Mouse (Mus musculus): ENCODE measurements around the gene Ino80e. TPM values are rescaled to one million over a fixed set of nuclear protein-coding genes. Genes with fewer than 3 reads are reported as not detected.

Ino80e gene
- total and polyA plus RNA-seq, 3 experiments = 93.0 to 476 (median 189) TPM

DNA sequence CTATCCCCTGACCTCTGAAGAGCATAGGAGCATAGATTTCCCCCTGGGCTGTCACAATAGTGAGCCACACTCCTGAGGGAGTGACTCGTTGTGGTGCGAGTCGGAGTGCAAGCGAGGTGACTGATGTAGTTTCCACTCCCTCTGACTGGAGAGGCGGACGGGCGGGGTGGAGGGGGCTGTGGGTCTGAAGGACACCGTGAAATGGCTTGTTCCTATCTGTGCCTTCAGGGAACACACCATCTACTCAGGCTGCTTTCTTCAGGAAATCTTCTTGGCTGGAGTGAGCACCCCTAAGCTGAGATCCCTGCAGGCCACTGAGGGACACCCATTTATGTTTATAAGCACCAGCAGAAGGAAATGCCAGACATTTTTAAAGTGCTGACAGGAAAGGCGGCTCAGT lies 39.4 kb downstream of the Ino80e start (continued):
- TF ChIP-seq ZKSCAN1 (IDR thresholded peaks at IDR 0.05; ENCODE audit: low read depth, low read length) = no peak

- no peaks in the 10 kb centered on the region for H3K9me3 ChIP-seq (replicated peaks; ENCODE audit: insufficient read depth, low read length)
- peak overlapping the region; percentile 30 for H3K9ac ChIP-seq (ENCODE audit: control insufficient read depth, low read depth, low read length, poor library complexity, severe bottlenecking)
- H3K27me3 ChIP-seq (ENCODE audit: control insufficient read depth in 1 of 2, insufficient read depth in 2 of 2, low read length in 2 of 2) = 0 out of 4 replicates have a peak, but pooled peaks cover 2% of the 10 kb centered on the region in 2 experiments
- no peaks in the 10 kb centered on the region for H3K36me3 ChIP-seq (ENCODE audit: control insufficient read depth in 1 of 2, insufficient read depth in 2 of 2, low read length in 2 of 2)
- DNase-seq (ENCODE audit: low read depth, low spot score) = peak; percentile 83
- TF ChIP-seq ZC3H11A (IDR thresholded peaks at IDR 0.05; ENCODE audit: low read depth, low read length) = peak; percentile 83
- TF ChIP-seq MAZ (IDR thresholded peaks at IDR 0.05; ENCODE audit: low read depth, low read length) = peak; percentile 85
- peak; percentile 28; the same call in 1 of the 2 replicates for TF ChIP-seq ZNF384 (IDR thresholded peaks at IDR 0.05; ENCODE audit: low read depth, low read length)
- TF ChIP-seq JUND (IDR thresholded peaks at IDR 0.05; ENCODE audit: low read depth, low read length) = no peak
- TF ChIP-seq POLR2AphosphoS2 (IDR thresholded peaks at IDR 0.05; ENCODE audit: low read length) = no peak
- no peak for TF ChIP-seq TBP (IDR thresholded peaks at IDR 0.05; ENCODE audit: low read depth, low read length)
- peak; percentile 93 for TF ChIP-seq SMC3 (IDR thresholded peaks at IDR 0.05; ENCODE audit: low read depth, low read length)
- TF ChIP-seq BHLHE40 (IDR thresholded peaks at IDR 0.05; ENCODE audit: borderline replicate concordance, low read depth, low read length) = 0 out of 2 replicates have a peak, but pooled peaks have one; percentile 33
- TF ChIP-seq CTCF (IDR thresholded peaks at IDR 0.05 in 2 of 3, conservative IDR thresholded peaks at IDR 0.05 in 1 of 3; ENCODE audit: control insufficient read depth in 1 of 3, insufficient read depth in 1 of 3, low read depth in 2 of 3, low read length in 3 of 3, poor library complexity in 1 of 3, severe bottlenecking in 1 of 3) = peak; percentile 93 to 99 (median 96)
- 0 out of 4 replicates have a peak, but pooled peaks of 1 of the 2 experiments have one; percentile 5 for TF ChIP-seq EP300 (IDR thresholded peaks at IDR 0.05; ENCODE audit: low read depth in 1 of 2, low read length in 2 of 2)
- peak; percentile 55; the same call in 1 of the 2 replicates for TF ChIP-seq SIN3A (IDR thresholded peaks at IDR 0.05; ENCODE audit: low read length)
- TF ChIP-seq NRF1 (IDR thresholded peaks at IDR 0.05; ENCODE audit: insufficient read depth, low read depth, low read length, poor library complexity, severe bottlenecking) = 0 out of 2 replicates have a peak, but pooled peaks have one; percentile 15
- TF ChIP-seq RAD21 (IDR thresholded peaks at IDR 0.05; ENCODE audit: low read depth, low read length) = peak; percentile 95
- 0 out of 2 replicates have a peak, but pooled peaks have one; percentile 10 for TF ChIP-seq GATA1 (IDR thresholded peaks at IDR 0.05; ENCODE audit: low read depth, low read length)
- TF ChIP-seq ZMIZ1 (IDR thresholded peaks at IDR 0.05; ENCODE audit: low read depth, low read length) = no peak
- no peak overlapping the region for H3K4me3 ChIP-seq (ENCODE audit: control insufficient read depth in 1 of 2, insufficient read depth in 1 of 2, low read depth in 2 of 2, low read length in 2 of 2)
- H3K79me2 ChIP-seq (ENCODE audit: control insufficient read depth, insufficient read depth, low read length, poor library complexity) = no peaks in the 10 kb centered on the region
- peaks cover 2 to 8% of the 10 kb centered on the region in 2 experiments; a peak in 2 of 4 replicates for H3K4me1 ChIP-seq (ENCODE audit: control insufficient read depth in 1 of 2, insufficient read depth in 2 of 2, low read length in 2 of 2)
- H3K27ac ChIP-seq (ENCODE audit: control insufficient read depth, low read depth, low read length) = no peak overlapping the region
Observed at GRCm38 (mm10) chr7:126821835-126822511, 40.2 kb downstream of the Ino80e start.

DNA sequence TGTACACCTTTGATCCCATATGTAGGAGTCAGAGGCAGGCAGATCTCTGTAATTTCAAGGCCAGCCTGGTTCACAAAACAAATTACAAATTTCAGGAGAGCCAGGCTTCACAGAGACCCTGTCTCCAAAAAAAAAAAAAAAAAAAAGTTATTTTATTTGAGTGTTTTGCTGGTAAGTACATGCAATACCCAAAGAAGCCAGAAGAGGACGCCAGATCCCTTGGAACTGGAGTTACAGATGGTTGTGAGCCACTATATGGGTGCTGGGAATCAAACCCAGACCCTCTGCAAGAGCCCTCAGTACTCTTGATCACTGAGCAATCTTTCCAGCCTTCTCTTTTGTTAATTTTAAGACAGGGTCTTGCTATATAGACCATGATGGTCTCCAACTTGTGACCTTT lies 43.4 kb downstream of the Ino80e start:
- H3K79me2 ChIP-seq (ENCODE audit: control insufficient read depth, insufficient read depth, low read length, poor library complexity) = no peaks in the 10 kb centered on the region
- DNase-seq (ENCODE audit: low read depth, low spot score) = no peak
- no peaks in the 10 kb centered on the region for H3K36me3 ChIP-seq (ENCODE audit: control insufficient read depth in 1 of 2, insufficient read depth in 2 of 2, low read length in 2 of 2)
- no peak overlapping the region for H3K27ac ChIP-seq (ENCODE audit: control insufficient read depth, low read depth, low read length)
- H3K27me3 ChIP-seq (ENCODE audit: control insufficient read depth in 1 of 2, insufficient read depth in 2 of 2, low read length in 2 of 2) = 0 out of 4 replicates have a peak, but pooled peaks cover 2% of the 10 kb centered on the region in 2 experiments
- H3K4me3 ChIP-seq (ENCODE audit: control insufficient read depth in 1 of 2, insufficient read depth in 1 of 2, low read depth in 2 of 2, low read length in 2 of 2) = no peak overlapping the region
- no peak overlapping the region for H3K9ac ChIP-seq (ENCODE audit: control insufficient read depth, low read depth, low read length, poor library complexity, severe bottlenecking)
- no peaks in the 10 kb centered on the region for H3K9me3 ChIP-seq (replicated peaks; ENCODE audit: insufficient read depth, low read length)
- H3K4me1 ChIP-seq (ENCODE audit: control insufficient read depth in 1 of 2, insufficient read depth in 2 of 2, low read length in 2 of 2) = peaks cover 2 to 8% of the 10 kb centered on the region in 2 experiments; a peak in 3 of 4 replicates
- no peak for TF ChIP-seq GABPA (IDR thresholded peaks at IDR 0.05; ENCODE audit: low read depth, low read length)
- no peak for TF ChIP-seq BHLHE40 (IDR thresholded peaks at IDR 0.05; ENCODE audit: borderline replicate concordance, low read depth, low read length)
- TF ChIP-seq ZKSCAN1 (IDR thresholded peaks at IDR 0.05; ENCODE audit: low read depth, low read length) = no peak
- no peak for TF ChIP-seq USF2 (IDR thresholded peaks at IDR 0.05; ENCODE audit: borderline replicate concordance in 1 of 2, insufficient read depth in 1 of 2, low read depth in 1 of 2, low read length in 2 of 2)
- no peak for TF ChIP-seq POLR2AphosphoS5 (IDR thresholded peaks at IDR 0.05; ENCODE audit: borderline replicate concordance, low read depth, low read length)
- peak; percentile 23 for TF ChIP-seq RAD21 (IDR thresholded peaks at IDR 0.05; ENCODE audit: low read depth, low read length)
- peak; percentile 19; the same call in 1 of the 2 replicates for TF ChIP-seq SMC3 (IDR thresholded peaks at IDR 0.05; ENCODE audit: low read depth, low read length)
- TF ChIP-seq MAX (IDR thresholded peaks at IDR 0.05; ENCODE audit: low read length) = no peak
- TF ChIP-seq EP300 (IDR thresholded peaks at IDR 0.05; ENCODE audit: low read depth in 1 of 2, low read length in 2 of 2) = no peak
- TF ChIP-seq MXI1 (IDR thresholded peaks at IDR 0.05; ENCODE audit: low read depth, low read length) = no peak
- no peak for TF ChIP-seq MYB (IDR thresholded peaks at IDR 0.05; ENCODE audit: low read depth, low read length)
- no peak for TF ChIP-seq TCF12 (IDR thresholded peaks at IDR 0.05; ENCODE audit: low read depth, low read length)
- no peak for TF ChIP-seq HCFC1 (IDR thresholded peaks at IDR 0.05; ENCODE audit: low read depth, low read length)
- TF ChIP-seq MAFK (IDR thresholded peaks at IDR 0.05; ENCODE audit: borderline replicate concordance, low read depth, low read length) = no peak
- peak in 2 of 3 experiments; percentile 30 to 73; a peak in 4 of 6 replicates for TF ChIP-seq CTCF (IDR thresholded peaks at IDR 0.05 in 2 of 3, conservative IDR thresholded peaks at IDR 0.05 in 1 of 3; ENCODE audit: control insufficient read depth in 1 of 3, insufficient read depth in 1 of 3, low read depth in 2 of 3, low read length in 3 of 3, poor library complexity in 1 of 3, severe bottlenecking in 1 of 3)
- no peak for TF ChIP-seq ZMIZ1 (IDR thresholded peaks at IDR 0.05; ENCODE audit: low read depth, low read length)
- TF ChIP-seq ZNF384 (IDR thresholded peaks at IDR 0.05; ENCODE audit: low read depth, low read length) = peak; percentile 64
- TF ChIP-seq ZC3H11A (IDR thresholded peaks at IDR 0.05; ENCODE audit: low read depth, low read length) = no peak
